Mouse (Mus musculus): ENCODE data around the gene Ucn2. TPM values are rescaled to one million over a fixed set of nuclear protein-coding genes. Genes with fewer than 3 reads are reported as not detected.

Gene Ucn2
- polyA plus RNA-seq, 1 experiment from 2014 or later: not detected

GRCm38 (mm10) chr9:108970623-108971022, 15.2 kb upstream of the Ucn2 start:
- H3K4me3 ChIP-seq (ENCODE audit: low read depth, low read length): no peak overlapping the region
- H3K4me1 ChIP-seq (replicated peaks; ENCODE audit: control insufficient read depth, insufficient read depth, low read length): no peaks in the 10 kb centered on the region
- no peak for TF ChIP-seq CTCF (IDR thresholded peaks at IDR 0.05; ENCODE audit: low read depth)
- H3K9ac ChIP-seq (ENCODE audit: low read depth, low read length): no peak overlapping the region
- no peak overlapping the region for H3K4me2 ChIP-seq (replicated peaks; ENCODE audit: low read depth)
- H3K27me3 ChIP-seq (replicated peaks; ENCODE audit: control insufficient read depth, insufficient read depth, low read length): no peaks in the 10 kb centered on the region
- H3K9me3 ChIP-seq (ENCODE audit: control insufficient read depth): no peaks in the 10 kb centered on the region
- H3K36me3 ChIP-seq (ENCODE audit: control insufficient read depth, insufficient read depth): no peaks in the 10 kb centered on the region
- no peak for ATAC-seq
- WGBS: 79% methylated on average over 8 of the region's 8 CpGs
- H3K27ac ChIP-seq (ENCODE audit: low read depth, low read length): no peak overlapping the region

DNA sequence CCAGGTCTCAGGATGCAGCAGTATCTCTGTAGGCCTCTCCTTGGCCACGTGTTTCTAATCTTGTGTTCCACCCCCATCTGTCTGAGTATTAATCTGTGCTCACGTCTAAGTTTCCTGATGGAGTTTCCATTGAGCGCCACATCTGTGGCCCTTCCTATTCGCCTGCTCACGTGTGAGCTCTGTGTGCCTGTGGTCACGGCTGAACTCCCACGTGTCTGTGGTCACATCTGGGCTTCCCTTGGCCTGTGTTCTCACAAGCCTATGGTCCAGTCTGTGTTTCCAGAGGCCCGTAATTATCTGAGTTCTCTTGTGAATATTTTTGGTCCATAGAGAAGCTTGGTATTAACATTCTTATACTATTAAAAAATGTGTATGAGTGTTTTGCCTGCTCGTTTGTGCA, 9.3 kb upstream of the Ucn2 start:
- Histone ChIP-seq H3K36me3 (ENCODE audit: control insufficient read depth, insufficient read depth) (no peaks in the 10 kb centered on the region), H3K27ac (ENCODE audit: low read depth, low read length) (no peak overlapping the region), H3K9ac (ENCODE audit: low read depth, low read length) (no peak overlapping the region), H3K4me1 (replicated peaks; ENCODE audit: control insufficient read depth, insufficient read depth, low read length) (no peaks in the 10 kb centered on the region), H3K4me3 (ENCODE audit: low read depth, low read length) (no peak overlapping the region), H3K27me3 (replicated peaks; ENCODE audit: control insufficient read depth, insufficient read depth, low read length) (no peaks in the 10 kb centered on the region), H3K4me2 (replicated peaks; ENCODE audit: low read depth) (no peak overlapping the region), H3K9me3 (ENCODE audit: control insufficient read depth) (no peaks in the 10 kb centered on the region)
- no peak for ATAC-seq
- TF ChIP-seq CTCF (IDR thresholded peaks at IDR 0.05; ENCODE audit: low read depth): no peak
- WGBS: 88% methylated on average over 9 of the region's 9 CpGs

- 65% methylated on average over 7 of the region's 7 CpGs for WGBS
These were observed 7.8 kb upstream of the Ucn2 start for GRCm38 (mm10) chr9:108977966-108978365.

GRCm38 (mm10) chr9:108982498-108982897, 3.3 kb upstream of the Ucn2 start:
- no peak for TF ChIP-seq CTCF (IDR thresholded peaks at IDR 0.05; ENCODE audit: low read depth)
- 78% methylated on average over 8 of the region's 8 CpGs for WGBS
- ATAC-seq: no peak
- no peak overlapping the region for H3K27ac ChIP-seq (ENCODE audit: low read depth, low read length)
- H3K9me3 ChIP-seq (ENCODE audit: control insufficient read depth): no peaks in the 10 kb centered on the region
- no peaks in the 10 kb centered on the region for H3K4me1 ChIP-seq (replicated peaks; ENCODE audit: control insufficient read depth, insufficient read depth, low read length)
- H3K4me2 ChIP-seq (replicated peaks; ENCODE audit: low read depth): no peak overlapping the region
- H3K27me3 ChIP-seq (replicated peaks; ENCODE audit: control insufficient read depth, insufficient read depth, low read length): no peaks in the 10 kb centered on the region
- no peak overlapping the region for H3K4me3 ChIP-seq (ENCODE audit: low read depth, low read length)
- no peaks in the 10 kb centered on the region for H3K36me3 ChIP-seq (ENCODE audit: control insufficient read depth, insufficient read depth)
- no peak overlapping the region for H3K9ac ChIP-seq (ENCODE audit: low read depth, low read length)

More at GRCm38 (mm10) chr9:108977966-108978365, 7.8 kb upstream of the Ucn2 start:
- Histone ChIP-seq H3K9me3 (ENCODE audit: control insufficient read depth) (no peaks in the 10 kb centered on the region), H3K9ac (ENCODE audit: low read depth, low read length) (no peak overlapping the region), H3K4me1 (replicated peaks; ENCODE audit: control insufficient read depth, insufficient read depth, low read length) (no peaks in the 10 kb centered on the region), H3K36me3 (ENCODE audit: control insufficient read depth, insufficient read depth) (no peaks in the 10 kb centered on the region), H3K4me3 (ENCODE audit: low read depth, low read length) (no peak overlapping the region), H3K27me3 (replicated peaks; ENCODE audit: control insufficient read depth, insufficient read depth, low read length) (no peaks in the 10 kb centered on the region), H3K27ac (ENCODE audit: low read depth, low read length) (no peak overlapping the region), H3K4me2 (replicated peaks; ENCODE audit: low read depth) (no peak overlapping the region)
- no peak for ATAC-seq
- no peak for TF ChIP-seq CTCF (IDR thresholded peaks at IDR 0.05; ENCODE audit: low read depth)

DNA sequence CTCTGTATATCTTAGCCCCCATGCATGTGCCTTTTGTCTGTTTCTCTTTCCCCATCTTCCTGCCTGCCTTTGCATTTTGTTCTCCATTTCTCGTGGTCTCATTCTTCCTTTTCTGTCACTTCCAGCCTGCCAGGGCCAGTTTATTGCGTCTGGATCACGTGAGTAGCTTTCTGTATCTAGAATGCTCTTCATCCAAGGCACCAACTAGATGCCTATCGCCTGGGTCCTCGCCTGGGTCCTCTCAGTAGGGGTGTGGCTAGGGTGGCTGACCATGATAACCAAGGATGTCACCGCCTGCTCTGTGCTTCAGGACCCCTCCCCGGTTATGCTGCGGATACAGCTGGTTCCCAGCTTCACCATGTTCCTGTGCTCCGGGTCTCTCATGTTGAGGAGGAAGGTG, 2.6 kb upstream of the Ucn2 start:
- no peak overlapping the region for H3K27ac ChIP-seq (ENCODE audit: low read depth, low read length)
- H3K4me1 ChIP-seq (replicated peaks; ENCODE audit: control insufficient read depth, insufficient read depth, low read length): peaks cover 5% of the 10 kb centered on the region; the same call in 1 of the 2 replicates
- no peaks in the 10 kb centered on the region for H3K36me3 ChIP-seq (ENCODE audit: control insufficient read depth, insufficient read depth)
- no peak overlapping the region for H3K4me2 ChIP-seq (replicated peaks; ENCODE audit: low read depth)
- 55% methylated on average over 9 of the region's 9 CpGs for WGBS
- no peaks in the 10 kb centered on the region for H3K27me3 ChIP-seq (replicated peaks; ENCODE audit: control insufficient read depth, insufficient read depth, low read length)
- no peaks in the 10 kb centered on the region for H3K9me3 ChIP-seq (ENCODE audit: control insufficient read depth)
- no peak for ATAC-seq
- no peak overlapping the region for H3K9ac ChIP-seq (ENCODE audit: low read depth, low read length)
- H3K4me3 ChIP-seq (ENCODE audit: low read depth, low read length): no peak overlapping the region
- TF ChIP-seq CTCF (IDR thresholded peaks at IDR 0.05; ENCODE audit: low read depth): no peak

DNA sequence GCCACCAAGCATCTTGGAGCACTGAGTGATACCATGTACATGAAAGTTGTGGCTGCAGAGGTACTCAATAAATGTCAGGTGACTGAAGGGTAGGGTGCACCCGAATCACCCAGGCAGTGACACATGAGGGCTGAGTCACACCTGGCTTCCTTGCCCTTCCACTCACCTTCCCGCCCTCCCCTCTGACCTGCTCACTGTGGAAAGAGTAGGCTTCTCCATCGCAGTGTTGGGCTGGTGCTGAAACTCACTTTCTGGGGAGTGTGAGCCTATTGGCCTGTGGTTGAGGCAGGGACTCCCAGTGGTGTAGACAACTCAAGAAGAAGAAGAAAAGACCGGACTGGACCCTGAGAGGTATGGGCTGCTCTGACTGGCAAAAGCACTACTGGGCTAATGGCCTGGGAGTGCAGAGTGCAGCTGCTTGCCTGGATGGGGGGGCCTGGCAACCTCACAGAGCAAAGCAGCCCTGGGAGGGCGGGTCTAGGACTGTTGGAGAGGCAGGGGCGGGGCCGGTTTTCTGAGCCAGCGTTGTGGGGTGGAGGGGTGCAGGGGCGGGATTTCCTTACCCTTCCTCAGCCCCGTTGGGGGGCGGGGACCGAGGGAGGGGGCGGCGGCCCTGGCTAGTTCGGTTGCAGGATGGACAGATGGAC, 2.0 kb downstream of the Ucn2 start:
- peak overlapping the region; percentile 3; the same call in 1 of the 2 replicates for H3K4me3 ChIP-seq (ENCODE audit: low read depth, low read length)
- H3K27ac ChIP-seq (ENCODE audit: low read depth, low read length): no peak overlapping the region
- TF ChIP-seq CTCF (IDR thresholded peaks at IDR 0.05; ENCODE audit: low read depth): no peak
- ATAC-seq: no peak
- no peaks in the 10 kb centered on the region for H3K27me3 ChIP-seq (replicated peaks; ENCODE audit: control insufficient read depth, insufficient read depth, low read length)
- H3K9ac ChIP-seq (ENCODE audit: low read depth, low read length): no peak overlapping the region
- 21% methylated on average over 13 of the region's 15 CpGs for WGBS
- peak overlapping the region; percentile 55 for H3K4me2 ChIP-seq (replicated peaks; ENCODE audit: low read depth)
- H3K4me1 ChIP-seq (replicated peaks; ENCODE audit: control insufficient read depth, insufficient read depth, low read length): peaks cover 12% of the 10 kb centered on the region
- H3K9me3 ChIP-seq (ENCODE audit: control insufficient read depth): no peaks in the 10 kb centered on the region
- H3K36me3 ChIP-seq (ENCODE audit: control insufficient read depth, insufficient read depth): no peaks in the 10 kb centered on the region
